Mouse (Mus musculus) hindbrain, embryonic 16.5 days (tissue): Measurements from ENCODE around the gene Cpox. TPM values are rescaled to one million over a fixed set of nuclear protein-coding genes. Genes with fewer than 3 reads are reported as not detected.

ENCODE experiments used
- ATAC-seq: fragments of 200-750 bp; cut with Nextera tagmentation; 2 replicates; pipeline ENCODE4 v1.8.0; 2017; ENCODE audit warnings: moderate TSS enrichment, moderate library complexity
- H3K27ac ChIP-seq: fragments of 300-500 bp; sonication (generic); 2 replicates; pipeline ENCODE4 v1.5.1; 2014; ENCODE audit warnings: low read depth, mild to moderate bottlenecking, control low read depth, low read length, moderate library complexity
- H3K27me3 ChIP-seq: fragments of 300-500 bp; sonication (generic); replicated peaks from 2 replicates; pipeline ENCODE4 v1.6.1; 2014; ENCODE audit warnings: low read length; ENCODE audit not compliant: control insufficient read depth, insufficient read depth
- H3K36me3 ChIP-seq: fragments of 300-500 bp; sonication (generic); 2 replicates; pipeline ENCODE4 v1.6.1; 2014; ENCODE audit warnings: mild to moderate bottlenecking, low read length, moderate library complexity, mixed read lengths; ENCODE audit not compliant: control insufficient read depth, insufficient read depth
- H3K4me1 ChIP-seq: fragments of 300-500 bp; sonication (generic); 2 replicates; pipeline ENCODE4 v1.6.1; 2014; ENCODE audit warnings: low read depth, low read length; ENCODE audit not compliant: control insufficient read depth, insufficient read depth
- H3K4me2 ChIP-seq: fragments of 300-500 bp; sonication (generic); 2 replicates; pipeline ENCODE4 v1.6.1; 2014; ENCODE audit warnings: mild to moderate bottlenecking, low read length, control low read depth, moderate library complexity
- H3K4me3 ChIP-seq: fragments of 300-500 bp; sonication (generic); 2 replicates; pipeline ENCODE4 v1.5.1; 2014; ENCODE audit warnings: mild to moderate bottlenecking, low read length, control low read depth, moderate library complexity
- H3K9ac ChIP-seq: fragments of 300-500 bp; sonication (generic); 2 replicates; pipeline ENCODE4 v1.6.1; 2014; ENCODE audit warnings: low read depth, mild to moderate bottlenecking, control low read depth, low read length, moderate library complexity
- H3K9me3 ChIP-seq: fragments of 300-500 bp; sonication (generic); 2 replicates; pipeline ENCODE4 v1.6.1; 2014; ENCODE audit warnings: mild to moderate bottlenecking, low read length, moderate library complexity; ENCODE audit not compliant: control insufficient read depth
- WGBS: fragments of 180-500 bp; shearing (Covaris S2); extraction: QIAGEN DNeasy Blood & Tissue Kit; methylation state at CpG from one replicate; pipeline ENCODE4 v1.1.7; 2014; 5-methylcytosine and 5-hydroxymethylcytosine counted together
- polyA plus RNA-seq: library from polyadenylated mRNA; unstranded; fragments of >200 nt; fragmentation: Nextera tagmentation; extraction: Ambion mirVana; gene quantifications from 2 replicates; pipeline ENCODE4 v1.2.1, GENCODE M21; 2015

The Cpox gene
- polyA plus RNA-seq, 1 experiment from 2014 or later: 14.5 TPM

DNA sequence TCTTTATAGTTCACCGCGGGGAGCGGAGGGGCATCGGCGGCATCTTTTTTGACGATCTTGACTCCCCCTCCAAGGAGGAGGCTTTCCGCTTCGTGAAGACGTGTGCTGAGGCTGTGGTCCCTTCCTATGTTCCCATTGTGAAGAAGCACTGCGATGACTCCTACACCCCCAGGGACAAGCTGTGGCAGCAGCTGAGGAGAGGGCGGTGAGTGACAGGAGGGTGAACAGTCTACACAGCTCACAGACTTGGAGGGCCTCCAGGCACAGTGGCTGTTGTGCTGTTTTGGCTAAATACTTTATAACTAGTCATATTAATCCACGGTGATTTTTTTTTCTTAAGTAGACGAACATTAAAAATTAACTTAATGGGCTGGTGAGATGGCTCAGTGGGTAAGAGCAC lies 5.2 kb downstream of the Cpox start:
- Histone ChIP-seq H3K4me2 (no peak overlapping the region), H3K36me3 (peaks cover 21% of the 10 kb centered on the region), H3K4me3 (no peak overlapping the region), H3K27ac (no peak overlapping the region), H3K9ac (no peak overlapping the region), H3K9me3 (no peaks in the 10 kb centered on the region), H3K27me3 (no peaks in the 10 kb centered on the region), H3K4me1 (peaks cover 10% of the 10 kb centered on the region)
- ATAC-seq: no peak
- WGBS: 93% methylated on average over 13 of the region's 13 CpGs

DNA sequence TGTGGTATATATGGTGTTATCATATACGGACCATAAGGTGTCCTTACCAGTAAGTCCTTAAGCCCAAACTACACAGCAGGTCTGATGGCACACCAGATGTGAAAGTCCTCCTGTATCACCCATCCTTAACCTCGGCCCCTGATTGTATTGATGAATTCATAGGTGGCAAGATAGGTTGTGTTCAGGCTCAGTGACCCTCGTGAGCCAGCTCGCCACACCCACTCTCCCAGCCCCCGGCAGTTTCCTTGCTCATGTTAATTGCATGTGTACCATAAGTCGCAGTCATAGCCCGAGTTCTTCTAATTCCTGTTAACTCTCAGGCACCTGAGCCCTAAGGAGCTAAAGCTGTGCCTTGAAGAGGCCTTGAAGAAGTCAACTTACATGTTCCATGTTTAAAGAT lies 6.1 kb downstream of the Cpox start:
- no peaks in the 10 kb centered on the region for H3K9me3 ChIP-seq
- peaks cover 26% of the 10 kb centered on the region for H3K36me3 ChIP-seq
- H3K9ac ChIP-seq: no peak overlapping the region
- no peak overlapping the region for H3K4me2 ChIP-seq
- H3K4me3 ChIP-seq: no peak overlapping the region
- peaks cover 9% of the 10 kb centered on the region for H3K4me1 ChIP-seq
- no peak overlapping the region for H3K27ac ChIP-seq
- no peaks in the 10 kb centered on the region for H3K27me3 ChIP-seq
- WGBS: 92% methylated on average over 7 of the region's 7 CpGs
- ATAC-seq: no peak

DNA sequence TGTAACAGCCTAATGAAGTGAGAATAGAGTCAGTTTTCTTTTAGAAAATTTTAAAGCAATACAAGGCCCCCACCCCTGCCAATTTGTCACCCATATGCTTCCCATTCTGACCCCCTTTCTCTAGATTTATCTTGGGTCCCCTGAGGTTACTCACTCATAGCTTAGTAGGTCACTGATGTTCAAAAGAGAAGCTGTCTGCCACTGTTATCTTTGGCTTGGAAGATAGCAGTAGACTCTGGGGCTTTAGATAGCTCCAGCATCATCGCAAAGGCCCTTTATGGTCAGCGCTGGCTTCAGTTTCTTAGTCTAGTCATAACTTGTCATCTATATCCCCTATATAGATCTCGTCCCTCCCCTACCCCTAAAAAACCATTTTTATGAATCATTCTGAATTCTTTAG lies 6.5 kb downstream of the Cpox start:
- H3K9ac ChIP-seq: no peak overlapping the region
- H3K27ac ChIP-seq: no peak overlapping the region
- WGBS: 91% methylated on average over 3 of the region's 3 CpGs
- ATAC-seq: no peak
- H3K4me2 ChIP-seq: no peak overlapping the region
- H3K27me3 ChIP-seq: no peaks in the 10 kb centered on the region
- H3K9me3 ChIP-seq: no peaks in the 10 kb centered on the region
- peaks cover 4% of the 10 kb centered on the region for H3K4me1 ChIP-seq
- H3K4me3 ChIP-seq: no peak overlapping the region
- H3K36me3 ChIP-seq: peaks cover 26% of the 10 kb centered on the region

DNA sequence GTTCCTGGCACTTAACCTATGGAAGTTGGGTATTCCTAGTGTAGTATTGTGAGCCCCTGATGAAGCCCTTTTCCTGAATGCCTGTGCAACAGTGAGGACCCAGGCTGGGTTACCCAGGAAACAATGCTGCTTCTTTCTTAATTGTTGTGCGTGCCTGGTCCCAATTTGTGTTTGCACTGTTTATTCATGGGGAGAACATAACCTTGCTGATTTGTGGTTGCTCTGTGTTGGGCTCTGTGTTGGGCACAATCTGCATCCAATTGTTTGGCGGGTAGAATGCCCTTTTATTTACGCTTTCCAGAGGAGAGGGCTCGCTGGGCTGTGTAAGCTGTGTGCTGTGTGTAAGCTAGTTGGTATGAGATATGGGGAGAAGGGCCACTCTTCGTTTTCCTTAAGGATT lies 7.4 kb downstream of the Cpox start:
- Histone ChIP-seq H3K27me3 (no peaks in the 10 kb centered on the region), H3K36me3 (peaks cover 26% of the 10 kb centered on the region), H3K4me3 (no peak overlapping the region), H3K4me2 (no peak overlapping the region), H3K27ac (no peak overlapping the region), H3K9ac (no peak overlapping the region), H3K4me1 (no peaks in the 10 kb centered on the region), H3K9me3 (no peaks in the 10 kb centered on the region)
- 72% methylated on average over 5 of the region's 5 CpGs for WGBS
- no peak for ATAC-seq

DNA sequence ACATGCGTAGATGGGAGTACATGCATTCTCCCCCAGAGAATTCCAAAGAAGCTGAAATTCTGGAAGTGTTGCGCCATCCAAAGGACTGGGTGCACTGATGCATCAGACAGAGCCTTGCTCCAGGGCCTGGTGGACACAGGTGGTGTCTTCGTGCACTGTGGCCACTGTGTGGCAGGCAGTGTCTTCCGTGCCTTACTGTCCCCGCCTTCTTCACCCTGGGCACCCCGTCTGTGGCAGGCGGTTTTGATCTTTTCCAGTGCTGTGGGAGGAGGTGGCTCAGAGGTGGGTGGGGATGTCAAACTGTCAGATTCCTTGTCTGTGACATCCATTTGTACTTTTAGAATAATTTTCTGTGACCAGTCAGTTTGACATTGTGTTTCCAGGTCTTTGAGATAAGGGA lies 8.6 kb downstream of the Cpox start:
- no peak for ATAC-seq
- Histone ChIP-seq H3K4me1 (no peaks in the 10 kb centered on the region), H3K9me3 (no peaks in the 10 kb centered on the region), H3K27ac (no peak overlapping the region), H3K9ac (no peak overlapping the region), H3K36me3 (peaks cover 25% of the 10 kb centered on the region), H3K27me3 (no peaks in the 10 kb centered on the region), H3K4me2 (no peak overlapping the region), H3K4me3 (no peak overlapping the region)
- 83% methylated on average over 7 of the region's 7 CpGs for WGBS

DNA sequence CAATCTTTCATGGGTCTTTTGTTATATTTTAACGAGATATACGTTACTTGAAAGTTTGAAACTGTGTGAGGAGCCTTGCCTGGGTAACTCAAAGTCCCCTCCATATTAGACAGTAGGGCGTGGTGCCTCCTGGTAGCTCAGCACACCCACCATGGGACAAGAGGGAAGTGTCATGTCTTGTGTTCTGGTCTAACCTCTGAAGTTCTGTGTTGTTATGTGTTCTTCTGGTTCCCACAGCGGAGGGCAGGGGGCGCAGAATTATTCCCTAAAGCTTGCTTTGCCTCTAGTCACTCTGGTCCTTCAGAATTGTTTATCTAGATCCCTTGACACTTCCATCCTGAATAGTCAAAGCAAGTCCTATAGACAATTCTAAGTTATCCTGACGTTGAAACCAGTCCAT lies 12.0 kb downstream of the Cpox start:
- H3K9ac ChIP-seq: no peak overlapping the region
- ATAC-seq: no peak
- H3K9me3 ChIP-seq: no peaks in the 10 kb centered on the region
- H3K27me3 ChIP-seq: no peaks in the 10 kb centered on the region
- H3K4me3 ChIP-seq: no peak overlapping the region
- peaks cover 11% of the 10 kb centered on the region for H3K36me3 ChIP-seq
- H3K27ac ChIP-seq: no peak overlapping the region
- no peaks in the 10 kb centered on the region for H3K4me1 ChIP-seq
- 95% methylated on average over 6 of the region's 6 CpGs for WGBS
- H3K4me2 ChIP-seq: no peak overlapping the region

DNA sequence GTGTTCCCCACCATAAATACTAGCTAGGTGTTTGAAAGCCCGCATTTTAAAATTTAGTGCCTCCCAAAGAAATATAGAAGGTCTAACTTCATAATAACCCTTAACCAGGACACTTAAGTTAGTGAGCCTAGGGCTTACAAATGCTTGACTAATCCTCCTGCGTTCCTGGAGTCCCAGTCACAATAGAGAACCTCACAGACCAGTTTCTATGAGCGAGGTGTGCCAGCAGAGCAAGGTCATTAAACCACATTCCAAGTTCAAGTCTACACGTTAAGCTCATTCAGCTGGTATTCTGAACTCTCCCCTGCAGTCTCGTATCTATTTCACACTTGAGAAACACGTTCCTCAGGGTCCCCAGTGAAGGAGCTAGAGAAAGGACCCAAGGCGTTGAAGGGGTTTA lies 12.8 kb downstream of the Cpox start:
- ATAC-seq: no peak
- 89% methylated on average over 7 of the region's 7 CpGs for WGBS

DNA sequence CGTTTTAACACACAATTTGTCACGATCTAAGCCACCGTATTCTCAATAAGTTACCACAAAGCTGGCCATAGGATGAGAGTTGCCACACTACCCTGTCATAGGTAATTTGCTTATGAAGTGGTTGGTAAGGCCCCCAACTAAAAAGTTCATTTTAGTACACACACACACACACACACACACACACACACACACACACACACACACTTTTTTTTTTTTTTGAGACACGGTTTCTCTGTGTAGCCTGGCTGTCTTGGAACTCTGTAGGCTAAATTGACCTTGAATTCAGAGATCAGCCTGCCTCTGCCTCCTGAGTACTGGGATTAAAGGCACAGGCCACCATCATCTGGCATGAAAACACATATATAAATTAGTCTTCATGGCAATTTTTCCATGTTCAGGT lies 13.8 kb downstream of the Cpox start:
- H3K27ac ChIP-seq: no peak overlapping the region
- no peak overlapping the region for H3K4me2 ChIP-seq
- no peak overlapping the region for H3K9ac ChIP-seq
- ATAC-seq: no peak
- H3K4me1 ChIP-seq: no peaks in the 10 kb centered on the region
- no peaks in the 10 kb centered on the region for H3K27me3 ChIP-seq
- H3K36me3 ChIP-seq: peaks cover 5% of the 10 kb centered on the region; the same call in 1 of the 2 replicates
- WGBS: 97% methylated on average over 4 of the region's 4 CpGs
- no peaks in the 10 kb centered on the region for H3K9me3 ChIP-seq
- no peak overlapping the region for H3K4me3 ChIP-seq

More for the DNA sequence above, 12.8 kb downstream of the Cpox start:
- Histone ChIP-seq H3K4me3 (no peak overlapping the region), H3K9ac (no peak overlapping the region), H3K4me2 (no peak overlapping the region), H3K27ac (no peak overlapping the region), H3K4me1 (no peaks in the 10 kb centered on the region), H3K36me3 (peaks cover 8% of the 10 kb centered on the region), H3K27me3 (no peaks in the 10 kb centered on the region), H3K9me3 (no peaks in the 10 kb centered on the region)

DNA sequence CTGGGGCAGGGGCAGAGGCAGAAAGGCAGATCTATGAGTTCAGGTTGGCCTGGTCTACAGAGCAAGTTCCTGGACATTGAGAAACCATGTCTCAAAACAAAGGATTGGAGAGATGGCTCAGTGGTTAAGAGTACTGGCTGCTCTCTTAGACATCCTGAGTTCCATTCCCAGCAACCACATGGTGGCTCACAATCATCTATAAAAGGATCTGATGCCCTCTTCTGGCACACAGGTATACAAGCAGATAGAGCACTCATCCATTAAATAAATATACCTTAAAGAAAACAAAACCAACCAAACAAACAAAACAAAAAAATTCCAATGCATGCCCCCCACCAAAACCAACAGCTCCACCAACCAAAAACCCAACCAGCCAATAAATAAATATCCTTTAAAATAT lies 14.4 kb downstream of the Cpox start:
- Histone ChIP-seq H3K4me2 (no peak overlapping the region), H3K27me3 (no peaks in the 10 kb centered on the region), H3K4me1 (no peaks in the 10 kb centered on the region), H3K9ac (no peak overlapping the region), H3K4me3 (no peak overlapping the region), H3K27ac (no peak overlapping the region), H3K36me3 (peaks cover 5% of the 10 kb centered on the region; the same call in 1 of the 2 replicates), H3K9me3 (no peaks in the 10 kb centered on the region)
- no peak for ATAC-seq
